Mouse (Mus musculus) bone marrow macrophage, adult 2 months (primary cell): ENCODE measurements around the gene Prkd1. TPM values are rescaled to one million over a fixed set of nuclear protein-coding genes. Genes with fewer than 3 reads are reported as not detected.

Source experiments
- H3K27ac ChIP-seq: 2 replicates; pipeline ENCODE4 v1.5.1; 2012; ENCODE audit warnings: low read depth, low read length; ENCODE audit not compliant: insufficient read depth
- H3K4me1 ChIP-seq: 2 replicates; pipeline ENCODE4 v1.6.1; 2012; ENCODE audit warnings: low read length; ENCODE audit not compliant: control insufficient read depth, insufficient read depth
- H3K4me3 ChIP-seq: 2 replicates; pipeline ENCODE4 v1.5.1; 2012; ENCODE audit warnings: mild to moderate bottlenecking, low read length, moderate library complexity; ENCODE audit not compliant: insufficient read depth
- CTCF ChIP-seq: IDR thresholded peaks from 2 replicates; pipeline ENCODE4 v1.5.1; 2012; ENCODE audit warnings: low read depth, mild to moderate bottlenecking, low read length, moderate library complexity
- POLR2A ChIP-seq: IDR thresholded peaks from 2 replicates; pipeline ENCODE4 v1.6.1; 2012; ENCODE audit warnings: mild to moderate bottlenecking, low read depth, low read length, borderline replicate concordance
- polyA plus RNA-seq: library from polyadenylated mRNA; stranded (reverse); fragments of >200 nt; gene quantifications from 2 replicates; pipeline ENCODE4 v1.2.4, GENCODE M21; 2012; ENCODE audit not compliant: missing spikeins, insufficient read depth, insufficient read length

The Prkd1 gene
- polyA plus RNA-seq, 1 experiment: not detected

DNA sequence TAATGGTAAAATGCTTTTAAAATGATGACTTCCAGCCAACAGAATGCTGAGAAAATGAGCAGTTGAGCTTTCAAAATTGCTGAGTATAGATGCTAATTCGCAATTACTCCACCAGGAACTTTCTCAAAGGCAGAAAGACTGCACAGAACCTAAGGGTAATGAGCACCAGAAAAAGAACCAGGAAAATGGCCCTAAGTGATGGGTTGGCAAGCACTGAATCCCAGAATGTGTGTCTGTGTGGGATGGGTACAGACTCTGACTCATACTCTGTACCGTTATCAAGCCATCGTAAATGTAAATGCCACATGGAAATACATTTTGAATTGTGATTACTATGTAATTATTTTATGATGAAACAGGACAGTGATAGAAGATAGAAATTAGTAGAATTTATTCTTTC is 197.1 kb downstream of the Prkd1 start:
- TF ChIP-seq POLR2A: no peak
- TF ChIP-seq CTCF: no peak
- H3K4me3 ChIP-seq: no peak overlapping the region
- no peak overlapping the region for H3K27ac ChIP-seq
- H3K4me1 ChIP-seq: no peaks in the 10 kb centered on the region

DNA sequence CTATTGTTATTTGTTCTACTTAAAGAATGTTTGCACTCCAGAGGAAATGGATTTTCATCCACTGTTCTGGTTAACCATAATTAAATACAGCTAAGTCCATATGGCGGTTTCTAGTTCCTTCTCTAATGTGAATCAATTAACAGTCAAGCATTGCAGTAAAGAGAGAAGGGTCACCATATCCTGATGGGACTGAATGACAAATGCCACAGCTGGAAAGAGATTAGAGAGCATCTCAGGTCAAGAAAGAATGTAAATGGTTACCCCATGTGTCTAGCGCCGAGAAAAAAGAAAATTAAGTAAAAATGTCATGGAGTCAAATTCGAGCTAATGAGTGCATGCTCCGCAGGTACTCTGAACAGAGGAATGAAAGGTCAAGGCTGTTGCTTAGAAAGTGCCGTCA is 212.2 kb downstream of the Prkd1 start:
- Histone ChIP-seq H3K27ac (no peak overlapping the region), H3K4me3 (no peak overlapping the region), H3K4me1 (no peaks in the 10 kb centered on the region)
- TF ChIP-seq POLR2A: no peak
- no peak for TF ChIP-seq CTCF

DNA sequence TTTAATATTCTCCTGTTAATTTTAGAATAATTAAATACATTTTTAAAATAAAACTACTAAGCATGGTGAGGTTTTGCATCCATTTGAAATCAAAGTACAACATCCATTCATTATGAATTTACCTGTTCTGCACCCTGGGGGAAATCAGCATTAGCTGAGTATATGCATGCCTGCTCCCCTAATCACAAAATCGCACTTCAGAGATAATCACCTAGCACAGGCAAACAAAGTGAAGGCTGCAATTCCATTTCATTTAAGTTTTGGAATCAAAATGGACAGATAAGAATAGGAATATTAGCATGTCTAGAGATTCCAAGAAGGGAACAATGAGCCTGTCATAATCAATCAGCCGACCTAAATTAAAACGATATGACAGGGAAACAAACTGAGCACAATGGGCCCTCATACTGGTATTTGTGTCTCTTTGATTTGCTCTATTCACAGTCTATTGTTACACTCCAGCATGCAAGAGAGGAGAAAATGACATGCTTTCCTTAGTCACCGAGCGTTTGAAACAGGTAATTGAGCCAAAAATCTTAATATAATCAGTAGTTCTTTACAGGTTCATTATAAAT is 218.7 kb downstream of the Prkd1 start:
- Histone ChIP-seq H3K4me3 (no peak overlapping the region), H3K4me1 (no peaks in the 10 kb centered on the region), H3K27ac (no peak overlapping the region)
- no peak for TF ChIP-seq CTCF
- TF ChIP-seq POLR2A: no peak

DNA sequence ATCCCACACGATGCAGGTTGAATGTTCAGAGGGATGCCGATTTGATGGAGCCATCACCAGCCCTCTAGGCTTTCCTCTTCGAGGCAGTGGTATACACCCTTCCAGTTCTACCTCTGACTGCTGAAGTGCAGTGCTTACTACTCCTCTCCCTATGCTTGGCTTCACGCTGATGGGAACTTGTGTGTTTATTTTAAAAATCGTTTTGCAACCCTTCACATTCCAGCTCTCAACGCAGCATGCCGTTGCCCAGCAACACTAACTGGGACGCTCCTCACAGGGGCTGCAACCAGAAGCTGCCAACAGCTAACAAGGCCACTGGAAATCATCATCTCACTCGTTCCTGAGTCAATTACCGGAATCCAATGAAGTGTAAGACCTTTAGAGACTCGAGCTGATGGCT is 296.5 kb downstream of the Prkd1 start:
- no peak overlapping the region for H3K27ac ChIP-seq
- TF ChIP-seq CTCF (no peak), POLR2A (no peak)
- H3K4me3 ChIP-seq: no peak overlapping the region
- no peaks in the 10 kb centered on the region for H3K4me1 ChIP-seq

DNA sequence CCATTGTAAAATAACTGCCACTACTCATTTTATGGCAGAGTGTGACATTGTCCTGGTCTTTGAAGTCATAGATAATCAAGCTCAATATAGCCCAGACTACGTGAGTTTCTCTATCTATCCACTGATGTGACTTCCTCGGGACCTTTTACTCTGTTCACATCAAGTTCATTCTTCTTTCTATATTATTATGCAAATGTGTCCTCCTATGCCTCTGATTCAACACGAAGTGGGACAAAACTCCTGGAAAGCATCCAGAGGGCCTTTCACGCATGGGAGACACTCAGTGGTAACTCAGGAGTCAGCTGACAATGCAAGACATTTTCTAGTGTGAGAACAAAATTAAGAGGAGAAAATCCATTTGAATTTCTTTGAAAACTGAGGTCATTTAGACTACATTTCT is 315.7 kb downstream of the Prkd1 start:
- Histone ChIP-seq H3K4me1 (no peaks in the 10 kb centered on the region), H3K4me3 (no peak overlapping the region), H3K27ac (no peak overlapping the region)
- TF ChIP-seq CTCF (no peak), POLR2A (no peak)

DNA sequence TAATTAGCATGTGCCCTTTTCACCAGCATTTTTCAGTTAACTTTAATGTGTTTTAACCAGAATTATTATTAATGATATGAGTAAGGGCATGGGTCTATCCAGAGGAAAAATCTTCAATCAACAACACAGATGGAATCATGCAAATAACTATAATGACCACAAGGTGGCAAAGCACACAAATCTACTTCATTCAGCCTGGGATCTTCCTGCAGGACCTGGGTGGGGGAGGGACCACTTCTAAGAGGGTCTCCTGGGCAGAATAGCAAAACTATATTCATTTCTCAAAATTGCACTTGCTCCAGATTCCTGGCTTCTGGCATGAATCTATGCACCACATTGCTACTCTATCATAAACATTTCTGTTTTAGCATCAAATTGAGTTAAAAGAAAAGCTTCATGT is 334.3 kb downstream of the Prkd1 start:
- no peak overlapping the region for H3K27ac ChIP-seq
- no peaks in the 10 kb centered on the region for H3K4me1 ChIP-seq
- TF ChIP-seq CTCF (no peak), POLR2A (no peak)
- H3K4me3 ChIP-seq: no peak overlapping the region

DNA sequence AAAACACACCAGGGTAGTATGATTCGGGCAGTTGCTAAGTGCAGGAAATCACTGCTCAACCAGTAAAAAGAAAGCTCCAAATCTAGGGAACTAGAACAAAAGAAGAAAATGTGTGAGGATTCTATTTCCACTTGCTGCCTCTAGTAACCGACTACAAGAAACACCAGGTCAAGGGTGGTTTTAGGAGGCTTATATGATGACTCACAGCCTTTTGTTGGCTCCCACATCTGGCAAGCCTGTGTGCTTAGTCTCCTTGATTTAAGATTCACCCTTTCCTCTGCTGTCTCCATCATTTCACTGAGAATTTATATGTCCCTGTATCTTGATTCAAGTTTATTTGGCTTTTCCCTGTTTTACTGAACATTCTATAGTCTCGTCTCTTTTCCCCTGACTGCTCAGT is 339.6 kb downstream of the Prkd1 start:
- Histone ChIP-seq H3K4me3 (no peak overlapping the region), H3K27ac (no peak overlapping the region)

DNA sequence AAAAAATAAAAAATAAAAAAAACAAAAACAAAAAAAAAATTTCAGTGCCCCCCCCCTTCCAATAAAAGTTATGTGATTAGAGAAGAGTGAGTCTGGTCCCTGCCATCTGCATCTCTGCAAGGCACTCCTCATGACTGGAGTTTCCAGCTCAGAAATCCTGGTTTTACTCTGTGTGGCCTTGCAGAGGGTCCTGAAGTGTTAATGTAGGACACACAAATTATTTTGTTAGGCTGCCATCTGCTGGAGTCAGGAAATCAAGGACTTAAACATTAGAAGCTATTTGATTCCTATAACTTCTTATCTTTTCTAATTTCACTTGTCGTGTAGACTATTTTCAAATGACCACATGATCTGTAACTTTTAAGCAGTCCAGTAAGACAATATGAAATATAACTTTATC is 347.6 kb downstream of the Prkd1 start:
- TF ChIP-seq CTCF (no peak), POLR2A (no peak)
- Histone ChIP-seq H3K4me1 (no peaks in the 10 kb centered on the region), H3K4me3 (no peak overlapping the region), H3K27ac (no peak overlapping the region)

More for the DNA sequence above, 339.6 kb downstream of the Prkd1 start:
- TF ChIP-seq CTCF (no peak), POLR2A (no peak)
- H3K4me1 ChIP-seq: no peaks in the 10 kb centered on the region

DNA sequence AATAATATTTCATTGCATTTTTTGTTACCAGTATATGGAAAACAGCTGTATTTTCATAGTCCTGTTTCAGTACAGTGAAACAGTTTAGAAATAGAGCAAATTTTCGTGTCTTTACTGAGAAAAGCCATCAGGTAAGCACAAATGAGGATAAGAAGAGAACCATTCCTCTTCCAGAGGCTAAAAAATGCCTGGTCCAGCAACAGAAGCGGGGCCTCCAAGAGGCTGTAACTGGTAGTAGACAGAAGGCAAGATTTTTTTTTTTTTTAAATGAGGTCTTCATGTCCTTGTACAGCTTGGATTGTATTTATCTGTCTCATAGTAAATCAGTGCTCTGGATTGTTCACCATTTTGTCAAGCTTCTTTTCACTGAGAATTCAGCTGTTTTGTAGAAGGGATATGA is 352.8 kb downstream of the Prkd1 start:
- no peak overlapping the region for H3K27ac ChIP-seq
- TF ChIP-seq CTCF: no peak
- no peak for TF ChIP-seq POLR2A
- no peak overlapping the region for H3K4me3 ChIP-seq
- H3K4me1 ChIP-seq: no peaks in the 10 kb centered on the region

DNA sequence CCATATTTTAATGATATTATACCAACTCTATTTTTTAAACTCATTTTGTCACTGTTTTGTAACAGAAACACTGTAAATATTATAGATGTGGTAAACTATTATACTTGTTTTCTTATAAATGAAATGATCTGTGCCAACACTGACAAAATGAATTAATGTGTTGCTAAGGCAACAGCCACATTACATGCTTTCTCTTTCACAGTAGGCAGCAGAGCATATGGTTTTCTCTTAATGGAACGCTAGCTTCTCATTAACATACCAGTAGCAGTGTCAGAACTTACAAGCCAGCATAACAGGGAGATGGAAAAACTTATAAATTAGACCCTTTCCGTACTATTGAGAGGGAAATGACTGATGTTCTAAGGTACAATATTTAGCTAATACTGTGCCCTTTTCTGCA is 353.3 kb downstream of the Prkd1 start:
- H3K4me1 ChIP-seq: no peaks in the 10 kb centered on the region
- H3K27ac ChIP-seq: no peak overlapping the region
- no peak for TF ChIP-seq POLR2A
- no peak for TF ChIP-seq CTCF
- H3K4me3 ChIP-seq: no peak overlapping the region

DNA sequence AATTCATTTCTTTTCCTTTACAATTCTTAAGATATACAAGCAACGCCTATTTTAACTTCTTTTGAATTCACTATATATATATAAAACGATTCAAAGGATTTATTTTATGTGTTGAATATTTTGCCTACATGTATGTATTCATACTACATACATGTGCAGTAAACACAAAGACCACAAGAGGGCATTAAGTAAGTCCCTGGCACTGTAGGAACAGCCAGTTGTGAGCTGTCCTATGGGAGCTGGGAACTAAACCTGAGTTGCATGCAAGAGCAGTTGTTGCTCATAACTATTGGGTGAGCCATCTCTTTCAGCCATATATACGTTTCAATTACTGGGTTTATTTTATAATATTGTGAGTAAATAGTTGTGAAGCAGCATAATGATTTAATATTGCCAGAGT is 356.1 kb downstream of the Prkd1 start:
- TF ChIP-seq CTCF (no peak), POLR2A (no peak)
- Histone ChIP-seq H3K27ac (no peak overlapping the region), H3K4me1 (no peaks in the 10 kb centered on the region), H3K4me3 (no peak overlapping the region)
